Mouse (Mus musculus) left cerebral cortex, adult 18-20 months (tissue): Measurements from ENCODE around the gene Mark1. TPM values are rescaled to one million over a fixed set of nuclear protein-coding genes. Genes with fewer than 3 reads are reported as not detected.

Source experiments
- DNase-seq, 2 experiments: peaks; one replicate each; pipeline ENCODE4 v3.0.0; 2021 to 2022; ENCODE audit warnings: low spot score in 2 of 2, mixed read lengths in 1 of 2
- long read RNA-seq, 2 experiments: library from polyadenylated mRNA; stranded (forward); transcript quantifications; one replicate each; pipeline ENCODE4 v2.0.0; 2021
- total RNA-seq, 2 experiments: library from RNA; stranded (reverse); gene quantifications; 2 replicates each; pipeline ENCODE4 v1.2.3; 2021

Gene Mark1
- 10 to 100 TPM; 80.9 to 92.4 TPM for total RNA-seq
- long read RNA-seq, experiment 1, full-length matches to known transcripts, result 44 of 86 reads
- long read RNA-seq, experiment 1, partial matches to known transcripts, result 9 of 86 reads
- long read RNA-seq, experiment 1, other reads (novel, unspliced or antisense), result 33 of 86 reads
- long read RNA-seq, experiment 2, full-length matches to known transcripts, result 31 of 67 reads
- long read RNA-seq, experiment 2, partial matches to known transcripts, result 13 of 67 reads
- long read RNA-seq, experiment 2, other reads (novel, unspliced or antisense), result 23 of 67 reads

DNA sequence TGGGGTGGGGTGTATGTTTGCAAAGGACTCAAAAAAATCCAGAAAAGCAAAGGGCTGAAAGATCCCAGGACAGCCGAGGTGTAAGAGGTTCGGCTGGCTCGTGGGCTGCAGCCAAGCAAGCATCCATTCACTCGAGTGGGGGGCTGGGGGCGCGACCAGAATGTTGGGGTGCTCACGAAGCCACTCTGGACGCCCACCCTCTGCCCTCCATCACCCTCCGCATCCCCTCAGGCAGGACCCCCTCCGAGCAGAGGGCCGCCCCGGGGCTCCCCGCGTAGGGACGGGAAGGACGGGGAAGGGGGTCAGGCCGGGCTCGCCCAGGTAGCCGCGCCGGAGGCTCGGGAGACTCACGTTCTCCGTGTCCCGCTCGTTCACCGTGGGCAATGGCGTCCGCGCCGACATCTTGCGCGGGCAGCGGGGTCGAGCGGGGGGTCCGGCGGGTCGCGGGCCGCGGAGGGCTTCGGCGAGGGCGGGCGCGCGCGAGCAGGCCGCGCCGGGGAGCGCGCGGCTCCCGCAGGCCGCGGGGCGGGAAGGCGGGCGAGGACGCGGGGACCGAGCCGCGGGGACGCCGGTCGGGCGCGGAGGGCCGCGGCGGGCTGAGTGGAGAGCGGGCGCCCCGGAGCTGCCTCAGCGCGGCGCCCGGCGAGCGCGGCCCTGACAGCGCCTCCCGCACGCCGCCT, at the start of gene Mark1:
Gene Mark1 (minus strand): TSS at position 500 of the 680 bp plus-strand sequence.
- DNase-seq, result peak; percentile 14 to 22

DNA sequence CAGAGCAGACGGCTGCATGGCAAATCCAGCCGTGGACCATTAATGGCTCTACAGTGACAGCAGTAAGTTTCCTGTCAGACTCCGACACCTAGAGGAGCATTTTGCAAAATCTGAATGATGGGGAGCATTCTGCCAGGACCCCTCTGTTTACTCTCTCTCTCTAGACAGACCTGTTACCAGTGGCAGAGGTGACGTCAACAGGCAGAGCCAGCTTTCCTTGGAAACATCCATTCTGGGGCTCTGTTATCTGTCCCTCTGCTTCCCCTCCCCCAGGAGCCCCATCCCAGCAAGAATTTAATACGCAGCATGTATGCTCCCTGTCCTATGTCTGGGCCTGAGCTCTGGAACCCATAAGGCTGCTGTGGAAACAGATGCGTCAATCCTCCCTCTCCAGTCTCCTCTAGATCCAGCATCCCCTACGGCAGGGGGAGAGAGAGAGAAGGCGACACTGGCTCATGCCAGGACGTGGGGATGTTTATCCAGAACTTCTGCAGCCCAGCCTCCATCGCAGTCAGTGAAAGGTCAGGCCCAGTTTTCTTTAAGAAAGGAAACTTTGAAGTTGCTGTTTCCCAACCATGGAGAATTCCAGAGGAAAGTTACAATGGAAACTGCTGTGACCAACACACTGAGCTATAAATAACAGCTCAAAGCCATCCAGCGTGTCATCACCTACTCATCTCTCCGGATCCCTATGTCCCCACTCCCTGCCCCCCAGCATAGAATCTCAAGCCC, 48.3 kb upstream of the Mark1 start:
- DNase-seq, result no peak

DNA sequence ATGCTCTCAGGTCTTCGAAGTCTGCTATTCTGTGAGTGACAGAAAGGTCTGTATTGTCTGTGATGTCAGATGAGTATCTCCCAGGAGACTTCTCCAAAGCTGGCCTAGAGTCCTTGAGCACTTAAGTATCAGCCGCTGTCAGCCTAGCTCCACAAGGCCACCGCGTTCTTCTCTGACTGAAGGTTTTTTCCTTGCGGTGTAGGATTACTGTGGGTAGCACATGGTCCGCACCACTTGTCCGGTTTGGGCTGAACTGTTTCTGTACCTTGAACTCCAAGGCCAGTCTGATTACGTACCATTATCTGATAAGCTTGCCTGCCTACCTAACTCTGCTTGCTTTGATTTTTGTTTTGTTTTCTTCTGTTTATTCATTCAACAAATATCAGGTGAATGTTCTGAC, 47.1 kb upstream of the Mark1 start:
- no peak for DNase-seq

DNA sequence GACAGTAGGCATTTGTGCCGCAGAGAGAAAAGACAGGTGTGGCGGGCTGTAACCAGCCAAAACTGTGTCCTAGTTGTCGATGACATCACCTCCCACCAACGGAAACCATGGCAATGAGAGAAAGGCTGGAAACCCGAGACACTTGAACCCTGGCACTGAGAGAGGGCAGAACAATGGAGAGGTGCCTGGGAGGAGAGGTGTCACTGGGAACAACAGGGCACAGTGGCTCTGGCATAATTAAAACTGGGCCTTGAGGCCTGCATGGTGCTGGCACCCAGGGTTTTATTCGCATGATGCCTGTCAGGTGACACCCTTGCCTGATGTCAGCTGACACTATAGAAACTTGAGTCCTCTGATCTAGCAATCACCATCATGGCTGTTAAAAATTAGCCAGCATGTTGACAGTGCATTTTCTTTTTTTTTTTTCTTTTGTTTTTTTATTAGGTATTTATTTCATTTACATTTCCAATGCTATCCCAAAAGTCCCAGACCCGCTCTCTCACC, 38.9 kb upstream of the Mark1 start:
- DNase-seq, result no peak

DNA sequence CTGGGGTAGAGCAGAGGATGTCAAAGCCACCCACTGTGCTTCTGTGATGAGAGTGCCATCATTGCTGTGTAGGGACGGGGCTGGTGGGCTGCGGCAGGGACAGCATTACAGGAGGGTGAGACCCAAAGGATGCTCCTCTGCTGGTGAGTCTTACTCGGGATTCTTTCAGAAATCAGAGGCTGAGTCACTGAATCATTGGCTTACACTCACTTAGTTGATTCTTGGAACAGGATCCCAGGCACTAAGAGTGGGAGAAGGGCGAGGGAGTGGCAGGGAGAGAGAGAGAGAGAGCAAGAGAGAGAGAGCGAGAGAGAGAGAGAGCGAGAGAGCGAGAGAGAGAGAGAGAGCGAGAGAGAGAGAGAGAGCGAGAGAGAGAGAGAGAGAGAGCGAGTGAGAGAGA, 31.2 kb upstream of the Mark1 start:
- DNase-seq, result no peak

DNA sequence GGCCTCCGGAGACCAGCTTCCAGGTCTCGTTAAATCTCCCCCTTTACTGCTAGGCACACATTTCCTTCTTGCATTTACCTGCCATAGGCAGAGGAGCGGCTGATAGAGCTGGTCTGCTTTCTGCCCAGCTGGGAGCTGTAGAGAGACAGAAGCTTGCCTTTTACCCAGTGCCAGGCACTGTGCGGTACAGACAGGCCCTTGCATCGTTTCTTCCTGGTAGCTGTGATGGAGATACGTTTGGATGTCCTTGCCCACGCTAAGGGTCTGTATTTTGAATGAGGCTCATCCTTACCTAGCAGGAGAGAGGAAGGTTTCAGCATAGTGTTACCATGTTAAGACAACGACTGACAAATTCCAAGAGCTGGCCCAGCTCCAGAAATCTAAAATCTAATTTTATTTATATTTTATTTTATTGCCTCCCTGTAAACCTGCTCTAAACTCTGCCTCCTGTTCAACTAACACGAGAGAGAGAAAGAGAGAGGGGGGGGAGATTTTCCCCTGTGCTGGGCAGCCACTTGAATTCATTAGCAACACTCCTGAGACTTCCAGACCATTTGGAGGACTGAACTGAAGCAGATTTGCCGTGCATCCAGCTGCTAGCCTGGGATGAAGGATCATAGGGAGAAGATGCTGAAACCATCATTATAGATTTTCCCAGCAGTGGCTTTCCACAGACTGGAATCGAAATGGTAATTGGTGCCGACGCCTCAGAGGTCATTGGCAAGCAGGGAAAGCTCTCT, 21.2 kb upstream of the Mark1 start:
- DNase-seq, result no peak

DNA sequence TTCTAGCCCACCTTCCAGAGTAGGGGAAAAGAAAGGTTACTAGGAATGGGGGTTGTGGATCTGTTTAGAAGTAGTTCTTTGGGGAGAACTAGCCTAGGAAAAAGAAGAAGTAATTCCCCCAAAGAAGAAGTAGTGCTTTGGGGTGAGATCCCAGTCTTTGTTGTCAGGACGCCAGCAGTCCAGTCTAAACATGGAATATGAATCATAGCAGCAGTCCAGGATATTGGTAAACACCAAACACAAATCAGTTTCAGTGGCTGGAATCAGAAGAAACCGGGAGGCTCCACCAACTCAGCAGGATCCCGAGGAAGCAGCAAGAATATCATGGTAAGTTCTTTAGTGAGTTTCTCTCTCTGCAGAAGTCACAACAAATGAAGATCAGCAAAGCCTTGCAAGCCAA, 13.2 kb upstream of the Mark1 start:
- DNase-seq, result no peak

DNA sequence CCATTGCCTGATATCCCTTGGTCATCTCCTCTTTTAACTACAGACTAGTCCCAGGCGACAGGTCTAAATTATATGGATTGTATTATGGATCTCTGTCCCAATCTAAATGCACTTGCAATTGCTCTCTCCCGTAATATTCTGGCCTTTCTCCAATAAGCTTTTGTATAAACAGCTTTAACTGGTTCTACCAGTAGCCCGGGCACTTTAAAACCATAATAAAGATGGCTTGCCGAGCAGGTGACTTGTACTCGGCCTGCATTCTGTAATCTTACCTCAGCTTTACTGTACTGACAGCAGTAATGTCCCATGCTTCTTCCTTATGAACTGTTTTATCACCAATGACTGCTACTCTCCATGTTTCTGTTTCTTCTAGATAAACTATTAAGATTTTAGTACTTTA, 7.7 kb upstream of the Mark1 start:
- DNase-seq, result no peak

DNA sequence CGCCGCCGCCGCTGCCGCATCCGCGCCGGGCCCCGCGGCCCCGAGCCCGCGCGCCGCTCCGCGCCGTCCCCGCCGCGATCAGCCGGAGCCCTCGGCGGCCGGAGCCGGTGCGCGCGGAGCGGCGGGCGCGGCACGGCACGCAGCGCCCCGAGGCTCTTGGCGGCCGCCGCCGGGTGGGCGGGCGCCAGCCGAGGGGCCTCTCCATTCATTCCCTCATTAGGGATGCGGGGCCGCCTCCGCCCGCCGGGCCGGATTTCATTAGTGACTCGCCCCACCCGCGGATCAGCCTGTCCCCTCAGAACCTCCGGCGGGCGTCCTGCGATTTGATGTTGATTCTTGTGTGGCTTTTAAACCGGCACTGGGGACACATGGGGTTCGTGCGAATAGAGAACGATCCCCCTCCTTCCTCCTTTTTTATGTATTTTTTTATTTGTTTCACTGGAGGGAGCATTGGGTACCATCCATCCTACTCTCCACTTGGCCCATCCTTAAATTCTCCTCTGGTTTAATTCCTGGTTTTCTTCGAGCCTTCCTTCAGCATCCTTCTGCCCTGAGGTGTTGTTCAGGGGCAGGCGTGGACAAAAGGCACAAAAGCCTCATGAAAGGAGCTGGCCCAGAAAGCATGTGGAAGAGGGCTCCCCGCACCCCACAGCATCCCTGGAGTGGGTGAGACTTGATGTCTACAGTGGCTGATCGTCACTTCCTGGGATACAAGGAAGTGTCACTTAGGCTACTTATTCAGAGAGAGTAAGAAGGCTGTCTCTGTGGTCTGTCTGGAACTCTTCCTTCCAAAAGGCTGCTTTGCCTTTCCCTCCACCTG, 620 bp upstream of the Mark1 start:
- peak; percentile 59 to 73 for DNase-seq

DNA sequence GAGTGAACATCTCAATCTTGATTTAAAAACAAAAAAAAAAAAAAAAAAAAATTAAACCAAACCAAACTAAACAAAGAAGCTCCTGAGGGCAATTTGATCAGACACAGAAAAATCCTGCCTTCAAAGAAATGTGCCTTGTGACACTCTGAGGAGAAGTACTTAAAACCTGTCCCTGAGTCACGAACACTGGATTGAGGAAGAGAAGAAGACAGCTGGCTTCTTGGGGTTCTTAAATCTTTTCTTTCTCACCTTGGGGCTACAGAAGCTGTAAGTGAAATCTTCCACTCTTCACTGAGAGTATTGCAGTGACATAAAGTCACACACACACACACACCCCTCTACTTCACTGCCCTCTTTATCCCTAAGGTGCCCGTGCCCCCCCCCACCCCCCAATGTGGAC, 739 bp downstream of the Mark1 start:
- no peak for DNase-seq

DNA sequence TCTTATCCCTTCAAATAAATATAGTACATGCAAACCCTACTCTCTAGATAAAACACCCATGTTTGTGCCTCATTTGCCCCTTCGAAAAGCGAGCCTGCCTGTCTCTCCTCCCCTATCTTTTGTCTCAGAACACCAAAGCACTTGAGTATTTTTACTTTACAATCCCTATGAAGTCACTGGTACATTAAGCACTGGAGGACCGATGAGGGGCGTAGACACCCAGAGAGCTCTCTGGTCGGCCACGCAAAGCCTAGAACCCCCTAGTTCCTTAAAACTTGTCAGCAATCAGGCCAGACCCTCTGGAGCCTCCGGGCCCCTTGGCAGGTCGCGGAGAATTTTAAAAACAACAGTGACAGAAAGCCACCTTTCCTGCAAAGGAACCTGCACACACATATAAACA, 1.2 kb downstream of the Mark1 start:
- no peak for DNase-seq

DNA sequence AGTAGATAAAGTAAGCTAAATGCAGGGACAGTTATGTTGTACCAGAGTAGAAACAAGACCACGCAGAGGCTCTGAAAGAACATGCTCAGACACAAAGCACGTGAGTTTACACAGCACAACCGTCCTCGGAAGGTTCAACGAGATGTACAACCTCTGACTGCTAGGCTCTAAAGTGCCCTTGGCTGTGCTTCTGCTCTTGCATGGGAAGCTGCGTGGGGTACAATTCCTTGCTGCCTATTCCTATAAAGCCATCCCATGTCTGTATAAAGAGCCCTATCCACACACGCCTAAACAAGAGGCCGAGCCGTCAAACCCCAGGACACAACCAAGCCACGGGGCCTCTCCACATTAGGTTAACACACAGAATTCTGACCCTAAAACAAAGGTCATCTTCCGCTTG, 1.9 kb downstream of the Mark1 start:
- no peak for DNase-seq

DNA sequence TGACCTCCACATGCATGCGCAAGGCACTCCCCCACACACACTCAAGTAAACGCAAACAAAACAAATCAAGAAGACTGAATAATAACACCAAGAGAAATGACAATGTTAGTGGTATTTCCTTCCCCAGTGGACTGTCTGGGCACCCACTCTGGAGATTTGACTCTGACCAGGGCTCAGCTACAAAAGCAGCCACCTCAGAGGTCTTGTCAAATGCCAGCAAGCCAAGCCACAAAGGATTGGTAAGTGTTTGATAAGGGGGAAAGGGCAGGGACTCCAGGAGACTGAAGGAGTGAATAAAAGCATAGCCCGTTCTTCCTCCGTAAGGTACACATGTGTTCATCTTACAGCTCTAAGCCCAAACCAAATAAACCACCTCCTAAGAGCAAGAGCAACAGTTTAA, 4.0 kb downstream of the Mark1 start:
- DNase-seq, result no peak

DNA sequence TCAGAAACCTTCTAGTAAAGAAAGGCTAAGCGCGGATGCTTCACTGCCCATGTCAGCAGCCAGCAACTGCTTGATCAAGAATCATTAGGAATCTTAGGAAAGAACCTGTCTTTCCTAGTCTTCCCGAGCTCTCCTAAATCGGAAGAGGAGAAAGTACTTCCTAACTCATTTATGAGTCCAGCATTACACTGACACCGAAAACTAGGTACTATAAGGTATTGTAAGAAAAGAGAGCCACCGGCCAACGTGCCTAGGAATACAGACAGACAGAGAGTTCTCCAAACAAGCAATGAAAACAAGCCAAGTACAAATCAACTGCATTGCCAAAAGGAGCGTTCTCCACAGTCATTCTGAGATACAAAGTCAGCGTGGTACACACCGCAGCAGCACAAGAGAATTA, 8.2 kb downstream of the Mark1 start:
- DNase-seq, result no peak

DNA sequence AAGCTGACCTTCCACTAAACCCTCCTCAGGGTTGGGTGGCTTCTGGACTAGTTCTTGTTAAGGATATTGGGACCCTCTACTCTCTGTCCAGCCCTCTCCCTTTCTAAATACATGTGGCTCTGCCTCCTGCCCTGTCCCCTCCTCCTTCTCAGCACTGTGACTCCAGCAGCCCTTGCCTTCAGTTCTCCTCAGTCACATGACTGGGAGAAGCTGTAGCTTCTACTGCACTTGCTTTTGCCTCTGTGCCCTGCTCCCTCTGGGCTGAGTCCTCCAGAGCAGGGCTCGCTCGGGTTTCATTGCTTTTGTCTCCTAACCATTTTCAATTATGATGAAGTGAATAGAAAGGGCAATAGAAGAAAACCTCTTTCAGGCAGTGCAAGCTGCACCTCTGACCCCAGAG, 12.6 kb downstream of the Mark1 start:
- DNase-seq, result no peak

DNA sequence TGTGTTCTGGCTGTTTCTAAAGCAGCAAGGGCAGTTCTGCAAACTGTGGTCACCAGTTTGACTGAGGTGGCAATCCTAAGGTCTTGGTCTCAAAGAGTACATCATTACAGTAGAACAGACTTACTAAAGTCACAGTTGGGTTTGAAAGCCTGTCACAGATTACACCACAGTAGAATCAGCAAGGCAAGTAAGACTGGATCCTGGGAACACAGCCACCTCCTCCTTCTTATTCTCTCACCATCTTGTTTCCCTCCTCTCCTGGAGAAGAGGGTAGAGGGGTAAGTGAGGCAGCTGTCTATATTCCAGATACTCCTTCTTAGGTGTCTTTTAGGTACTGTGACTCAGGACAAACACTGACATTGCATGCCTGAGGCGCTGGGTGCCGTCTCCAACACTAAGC, 14.6 kb downstream of the Mark1 start:
- no peak for DNase-seq

DNA sequence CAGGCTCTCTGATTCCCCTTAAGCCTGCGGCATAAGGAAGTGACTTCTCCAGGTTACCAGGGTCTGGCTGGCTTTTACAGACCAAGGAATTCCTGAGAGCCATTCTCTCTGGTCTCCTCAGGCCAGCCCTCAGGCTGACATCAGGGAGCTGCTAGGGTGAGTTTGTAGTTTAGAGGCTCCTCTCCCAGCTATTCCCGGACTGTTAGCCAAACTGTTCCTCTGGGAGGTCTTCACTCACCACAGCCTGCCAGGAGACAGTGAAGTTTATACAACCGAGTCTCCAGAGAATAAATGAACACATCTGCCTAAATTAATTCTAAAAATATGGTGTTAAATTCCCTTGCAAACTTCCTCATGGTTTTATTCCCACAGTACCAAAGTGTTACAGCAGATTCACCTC, 15.6 kb downstream of the Mark1 start:
- DNase-seq, result no peak

DNA sequence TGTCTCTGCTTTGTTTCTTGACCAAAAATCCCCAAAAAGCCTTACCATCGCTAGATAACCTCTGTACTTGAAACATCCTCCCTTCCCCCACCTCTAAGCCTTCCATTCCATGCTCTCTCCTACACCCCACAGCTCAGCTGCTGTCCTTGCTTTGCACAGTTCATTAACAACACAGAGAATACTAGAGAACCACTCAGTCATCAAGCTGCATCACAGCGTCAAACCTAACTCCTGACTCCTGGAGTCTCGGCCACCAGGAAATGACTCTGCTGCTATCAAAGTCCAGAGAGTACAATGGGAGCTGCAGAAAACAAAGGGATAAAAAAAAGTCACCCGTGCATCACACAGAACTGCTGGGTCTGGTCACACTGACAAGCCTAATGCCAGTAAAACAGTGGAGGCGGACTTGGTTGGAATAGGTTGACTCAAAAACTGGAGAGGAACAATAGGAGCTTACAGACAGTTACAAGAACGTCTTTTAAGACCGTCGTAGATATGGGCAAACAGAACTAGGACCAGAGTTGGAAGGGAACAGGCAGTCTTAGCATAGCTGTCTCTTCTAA, 27.1 kb downstream of the Mark1 start:
- no peak for DNase-seq

DNA sequence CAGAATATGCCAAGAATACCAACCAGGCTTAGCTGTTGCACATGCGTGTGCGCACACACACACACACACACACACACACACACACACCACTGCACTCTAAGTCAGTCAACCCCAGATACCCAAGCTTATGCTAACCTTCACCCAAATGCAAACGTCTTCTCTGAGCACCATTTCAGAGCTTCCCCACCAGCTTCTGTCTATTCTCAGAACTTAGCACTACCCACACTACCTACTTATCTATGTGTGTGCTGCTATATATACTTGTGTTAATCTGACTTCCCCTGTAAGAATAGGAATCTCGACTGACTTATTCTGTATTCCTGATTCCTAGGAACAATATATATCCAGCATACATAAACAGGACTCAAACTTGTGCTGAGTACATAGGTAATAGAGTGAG, 30.0 kb downstream of the Mark1 start:
- no peak for DNase-seq

DNA sequence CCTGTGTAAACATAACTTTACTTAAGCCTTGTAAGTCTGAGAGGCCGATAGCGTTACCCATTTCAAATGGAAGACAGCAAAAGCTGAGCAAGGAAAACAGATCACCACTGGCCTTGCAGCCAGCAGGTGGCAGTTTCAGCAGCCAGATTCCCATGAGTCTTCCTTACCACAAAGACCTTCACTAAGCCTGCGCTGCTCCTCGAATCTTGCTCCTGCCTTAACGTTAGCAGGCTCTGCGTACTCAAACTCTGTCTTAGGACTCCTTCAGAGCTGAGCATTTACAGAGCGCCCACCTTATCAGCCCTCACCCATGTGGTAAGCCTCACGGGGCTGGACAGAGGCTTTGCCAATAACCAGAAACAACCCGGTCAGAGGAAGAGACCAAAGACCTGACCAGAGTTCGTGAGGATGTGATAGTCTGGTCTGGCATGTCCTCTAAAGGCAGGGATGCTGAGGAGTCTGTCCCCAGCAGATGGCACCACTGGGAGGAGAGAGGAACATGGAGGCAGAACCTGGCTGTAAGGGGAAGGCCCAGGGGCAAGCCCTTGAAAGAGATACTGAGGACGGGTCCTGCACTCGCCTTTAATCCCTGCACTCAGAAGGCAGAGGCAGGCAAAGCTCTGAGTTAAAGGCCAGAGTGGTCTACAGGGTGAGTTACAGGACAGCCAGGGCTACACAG, 33.5 kb downstream of the Mark1 start:
- DNase-seq, result peak; percentile 46 to 47
